Mouse (Mus musculus) frontal cortex, postnatal 10 days (tissue): ENCODE measurements around the gene Lypd4.

Experiments used
- DNase-seq, 2 experiments: peaks; one replicate each; pipeline ENCODE4 v3.0.0; 2022; ENCODE audit warnings: low spot score in 2 of 2, mixed read lengths in 1 of 2

The Lypd4 gene

GRCm38 (mm10) chr7:24889431-24890220 lies 19.9 kb upstream of the Lypd4 start:
- no peak for DNase-seq

GRCm38 (mm10) chr7:24887096-24887495 lies 17.4 kb upstream of the Lypd4 start:
- DNase-seq = no peak

- no peak for DNase-seq
Measured at GRCm38 (mm10) chr7:24886308-24886633, 16.5 kb upstream of the Lypd4 start.

GRCm38 (mm10) chr7:24885468-24886307 lies 15.9 kb upstream of the Lypd4 start:
- DNase-seq = no peak

GRCm38 (mm10) chr7:24884693-24885291 lies 15.1 kb upstream of the Lypd4 start:
- no peak for DNase-seq

- peak; percentile 97 to 98 for DNase-seq
Measured at GRCm38 (mm10) chr7:24883896-24884692, 14.4 kb upstream of the Lypd4 start, which contains the start of gene Rps19. Rps19 (plus strand) TSS chr7:24884371.

GRCm38 (mm10) chr7:24882416-24883199 lies 12.9 kb upstream of the Lypd4 start:
- DNase-seq = no peak

GRCm38 (mm10) chr7:24879620-24880019 lies 9.9 kb upstream of the Lypd4 start:
- no peak for DNase-seq

- DNase-seq = no peak
Measured at GRCm38 (mm10) chr7:24877588-24877987, 7.8 kb upstream of the Lypd4 start.

GRCm38 (mm10) chr7:24869080-24869479 lies 661 bp downstream of the Lypd4 start:
- DNase-seq = no peak

GRCm38 (mm10) chr7:24864156-24864555 lies 5.6 kb downstream of the Lypd4 start:
- no peak for DNase-seq

GRCm38 (mm10) chr7:24862853-24863252 lies 6.9 kb downstream of the Lypd4 start:
- no peak for DNase-seq

GRCm38 (mm10) chr7:24861913-24862312 lies 7.8 kb downstream of the Lypd4 start, which contains the start of gene Gm9844:
Gm9844 (plus strand) TSS chr7:24862213.
- DNase-seq = no peak

GRCm38 (mm10) chr7:24859234-24859633 lies 10.5 kb downstream of the Lypd4 start:
- DNase-seq = no peak

- no peak for DNase-seq
Measured at GRCm38 (mm10) chr7:24856460-24857120, 13.2 kb downstream of the Lypd4 start.

GRCm38 (mm10) chr7:24853695-24854094 lies 16.0 kb downstream of the Lypd4 start:
- no peak for DNase-seq

- DNase-seq = no peak
Measured at GRCm38 (mm10) chr7:24853233-24853563, 16.5 kb downstream of the Lypd4 start.

- DNase-seq = no peak
Measured at GRCm38 (mm10) chr7:24852557-24853232, 17.0 kb downstream of the Lypd4 start.

- DNase-seq = no peak
Measured at GRCm38 (mm10) chr7:24851596-24852325, 18.0 kb downstream of the Lypd4 start.
